Mouse (Mus musculus): ENCODE data around the gene Gsx2. TPM values are rescaled to one million over a fixed set of nuclear protein-coding genes. Genes with fewer than 3 reads are reported as not detected.

Gsx2 gene
- polyA plus RNA-seq, 1 experiment from 2014 or later = 0.17 TPM

DNA sequence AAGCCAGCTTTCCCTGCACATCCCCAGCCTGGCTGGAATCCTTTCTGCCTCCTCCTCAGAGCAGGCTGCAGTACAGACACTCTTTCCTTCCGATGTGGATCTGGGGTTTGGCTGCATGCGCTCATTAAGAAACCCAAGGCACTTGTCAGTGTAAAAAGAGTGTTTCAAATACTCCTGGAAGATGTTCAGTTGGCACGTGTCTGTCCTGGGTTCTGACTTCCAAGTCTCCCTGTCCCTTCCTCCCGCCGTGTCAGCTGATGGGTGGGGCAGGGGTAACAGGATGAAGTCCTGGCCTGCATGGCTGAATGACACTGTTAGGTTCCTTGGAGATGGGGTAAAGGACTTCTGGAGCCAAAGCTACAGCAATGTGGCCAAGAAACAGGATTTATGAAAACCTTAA lies 46.2 kb downstream of the Gsx2 start:
- WGBS = 61% methylated on average over 5 of the region's 5 CpGs
- no peaks in the 10 kb centered on the region for H3K9me3 ChIP-seq (ENCODE audit: control insufficient read depth, low read length)
- H3K4me1 ChIP-seq (ENCODE audit: control insufficient read depth, insufficient read depth, low read length) = no peaks in the 10 kb centered on the region
- ATAC-seq (ENCODE audit: low read depth) = no peak
- no peak overlapping the region for H3K4me3 ChIP-seq (ENCODE audit: low read depth, low read length)
- H3K9ac ChIP-seq (replicated peaks; ENCODE audit: low read depth, low read length) = no peak overlapping the region
- no peaks in the 10 kb centered on the region for H3K27me3 ChIP-seq (ENCODE audit: control insufficient read depth, insufficient read depth, low read length)
- H3K36me3 ChIP-seq (ENCODE audit: control insufficient read depth, insufficient read depth, low read length) = no peaks in the 10 kb centered on the region
- H3K27ac ChIP-seq (ENCODE audit: low read depth, low read length) = no peak overlapping the region
- no peak overlapping the region for H3K4me2 ChIP-seq (ENCODE audit: low read depth, low read length)

Other genes starting within 250 kb of the Gsx2 start
- 50.1 and 57.8 TPM in 2 replicates for gene Chic2, start 30.8 kb upstream of the Gsx2 start, polyA plus RNA-seq (2014; fragmentation: Nextera tagmentation; extraction: Ambion mirVana)
- 11.6 and 23.2 TPM in 2 replicates for gene Pdgfra, start 76.7 kb downstream of the Gsx2 start, polyA plus RNA-seq (2014; fragmentation: Nextera tagmentation; extraction: Ambion mirVana)

All from neural tube, embryonic 14.5 days (tissue).